Mouse (Mus musculus) bone marrow macrophage, adult 2 months (primary cell): Measurements from ENCODE around the gene Kcnj1. TPM values are rescaled to one million over a fixed set of nuclear protein-coding genes. Genes with fewer than 3 reads are reported as not detected.

Source experiments
- H3K27ac ChIP-seq: 2 replicates; pipeline ENCODE4 v1.5.1; 2012; ENCODE audit warnings: low read depth, low read length; ENCODE audit not compliant: insufficient read depth
- H3K4me1 ChIP-seq: 2 replicates; pipeline ENCODE4 v1.6.1; 2012; ENCODE audit warnings: low read length; ENCODE audit not compliant: control insufficient read depth, insufficient read depth
- H3K4me3 ChIP-seq: 2 replicates; pipeline ENCODE4 v1.5.1; 2012; ENCODE audit warnings: mild to moderate bottlenecking, low read length, moderate library complexity; ENCODE audit not compliant: insufficient read depth
- CTCF ChIP-seq: IDR thresholded peaks from 2 replicates; pipeline ENCODE4 v1.5.1; 2012; ENCODE audit warnings: low read depth, mild to moderate bottlenecking, low read length, moderate library complexity
- POLR2A ChIP-seq: IDR thresholded peaks from 2 replicates; pipeline ENCODE4 v1.6.1; 2012; ENCODE audit warnings: mild to moderate bottlenecking, low read depth, low read length, borderline replicate concordance
- polyA plus RNA-seq: library from polyadenylated mRNA; stranded (reverse); fragments of >200 nt; gene quantifications from 2 replicates; pipeline ENCODE4 v1.2.4, GENCODE M21; 2012; ENCODE audit not compliant: missing spikeins, insufficient read depth, insufficient read length

The Kcnj1 gene
- polyA plus RNA-seq, 1 experiment, result not detected

GRCm38 (mm10) chr9:32412836-32413580, 40.7 kb downstream of the Kcnj1 start:
- TF ChIP-seq POLR2A, result no peak
- H3K4me3 ChIP-seq, result no peak overlapping the region
- H3K27ac ChIP-seq, result no peak overlapping the region
- no peaks in the 10 kb centered on the region for H3K4me1 ChIP-seq

GRCm38 (mm10) chr9:32414956-32415355, 42.7 kb downstream of the Kcnj1 start:
- TF ChIP-seq CTCF (no peak), POLR2A (no peak)
- Histone ChIP-seq H3K27ac (no peak overlapping the region), H3K4me3 (no peak overlapping the region), H3K4me1 (no peaks in the 10 kb centered on the region)

GRCm38 (mm10) chr9:32415952-32416351, 43.7 kb downstream of the Kcnj1 start:
- no peak overlapping the region for H3K27ac ChIP-seq
- no peak for TF ChIP-seq CTCF
- no peaks in the 10 kb centered on the region for H3K4me1 ChIP-seq
- no peak overlapping the region for H3K4me3 ChIP-seq

GRCm38 (mm10) chr9:32417466-32418116, 45.3 kb downstream of the Kcnj1 start:
- TF ChIP-seq CTCF, result no peak
- no peak for TF ChIP-seq POLR2A
- Histone ChIP-seq H3K27ac (no peak overlapping the region), H3K4me1 (no peaks in the 10 kb centered on the region), H3K4me3 (no peak overlapping the region)

GRCm38 (mm10) chr9:32420711-32421110, 48.4 kb downstream of the Kcnj1 start:
- Histone ChIP-seq H3K27ac (no peak overlapping the region), H3K4me3 (no peak overlapping the region), H3K4me1 (no peaks in the 10 kb centered on the region)
- TF ChIP-seq CTCF (no peak), POLR2A (no peak)

GRCm38 (mm10) chr9:32425321-32425720, 53.0 kb downstream of the Kcnj1 start:
- no peak for TF ChIP-seq CTCF
- no peak for TF ChIP-seq POLR2A
- no peaks in the 10 kb centered on the region for H3K4me1 ChIP-seq
- H3K4me3 ChIP-seq, result no peak overlapping the region
- H3K27ac ChIP-seq, result no peak overlapping the region

GRCm38 (mm10) chr9:32431061-32431460, 58.8 kb downstream of the Kcnj1 start:
- TF ChIP-seq POLR2A (no peak), CTCF (no peak)
- Histone ChIP-seq H3K4me1 (no peaks in the 10 kb centered on the region), H3K4me3 (no peak overlapping the region), H3K27ac (no peak overlapping the region)

- H3K4me3 ChIP-seq, result no peak overlapping the region
- TF ChIP-seq CTCF (no peak), POLR2A (no peak)
- H3K4me1 ChIP-seq, result no peaks in the 10 kb centered on the region
- H3K27ac ChIP-seq, result no peak overlapping the region
Measured at GRCm38 (mm10) chr9:32434241-32435213, 62.2 kb downstream of the Kcnj1 start.

- Histone ChIP-seq H3K27ac (no peak overlapping the region), H3K4me1 (no peaks in the 10 kb centered on the region), H3K4me3 (no peak overlapping the region)
- TF ChIP-seq CTCF (no peak), POLR2A (no peak)
Measured at GRCm38 (mm10) chr9:32443115-32443514, 70.8 kb downstream of the Kcnj1 start.
